Mouse (Mus musculus): ENCODE measurements around the gene Arpp19. TPM values are rescaled to one million over a fixed set of nuclear protein-coding genes. Genes with fewer than 3 reads are reported as not detected.

The Arpp19 gene
- polyA plus RNA-seq, 1 experiment from 2014 or later = 313 TPM

GRCm38 (mm10) chr9:75002262-75002661, 35.2 kb upstream of the Arpp19 start:
- Histone ChIP-seq H3K4me3 (ENCODE audit: low read depth, low read length) (no peak overlapping the region), H3K4me1 (replicated peaks; ENCODE audit: control insufficient read depth, insufficient read depth, low read length) (peaks cover 10% of the 10 kb centered on the region; the same call in 1 of the 2 replicates), H3K27me3 (replicated peaks; ENCODE audit: control insufficient read depth, insufficient read depth, low read length) (no peaks in the 10 kb centered on the region), H3K9me3 (ENCODE audit: control insufficient read depth, low read length) (no peaks in the 10 kb centered on the region), H3K36me3 (ENCODE audit: control insufficient read depth, insufficient read depth, low read length) (no peaks in the 10 kb centered on the region), H3K4me2 (ENCODE audit: low read length) (no peak overlapping the region), H3K27ac (ENCODE audit: low read depth) (0 out of 2 replicates have a peak overlapping the region, but pooled peaks have one; percentile 22), H3K9ac (ENCODE audit: low read length) (no peak overlapping the region)
- 53% methylated on average over 3 of the region's 3 CpGs for whole genome bisulfite sequencing
- DNase-seq (ENCODE audit: low spot score) = no peak
- ATAC-seq (replicated peaks; ENCODE audit: low FRiP score, low TSS enrichment, low read depth) = no peak

- Histone ChIP-seq H3K27me3 (replicated peaks; ENCODE audit: control insufficient read depth, insufficient read depth, low read length) (no peaks in the 10 kb centered on the region), H3K9ac (ENCODE audit: low read length) (no peak overlapping the region), H3K27ac (ENCODE audit: low read depth) (no peak overlapping the region), H3K9me3 (ENCODE audit: control insufficient read depth, low read length) (no peaks in the 10 kb centered on the region), H3K36me3 (ENCODE audit: control insufficient read depth, insufficient read depth, low read length) (peaks cover 5% of the 10 kb centered on the region), H3K4me1 (replicated peaks; ENCODE audit: control insufficient read depth, insufficient read depth, low read length) (peaks cover 10% of the 10 kb centered on the region; the same call in 1 of the 2 replicates), H3K4me3 (ENCODE audit: low read depth, low read length) (no peak overlapping the region), H3K4me2 (ENCODE audit: low read length) (no peak overlapping the region)
- DNase-seq (ENCODE audit: low spot score) (no peak), ATAC-seq (replicated peaks; ENCODE audit: low FRiP score, low TSS enrichment, low read depth) (no peak)
- 88% methylated on average over 10 of the region's 10 CpGs for WGBS
Measured at GRCm38 (mm10) chr9:75004203-75004602, 33.2 kb upstream of the Arpp19 start.

- H3K4me1 ChIP-seq (replicated peaks; ENCODE audit: control insufficient read depth, insufficient read depth, low read length) = no peaks in the 10 kb centered on the region
- H3K27me3 ChIP-seq (replicated peaks; ENCODE audit: control insufficient read depth, insufficient read depth, low read length) = no peaks in the 10 kb centered on the region
- no peak overlapping the region for H3K4me2 ChIP-seq (ENCODE audit: low read length)
- no peaks in the 10 kb centered on the region for H3K9me3 ChIP-seq (ENCODE audit: control insufficient read depth, low read length)
- H3K4me3 ChIP-seq (ENCODE audit: low read depth, low read length) = no peak overlapping the region
- H3K27ac ChIP-seq (ENCODE audit: low read depth) = no peak overlapping the region
- no peak for DNase-seq (ENCODE audit: low spot score)
- ATAC-seq (replicated peaks; ENCODE audit: low FRiP score, low TSS enrichment, low read depth) = no peak
- 91% methylated on average over 2 of the region's 2 CpGs for WGBS
- H3K9ac ChIP-seq (ENCODE audit: low read length) = no peak overlapping the region
- peaks cover 13% of the 10 kb centered on the region; the same call in 1 of the 2 replicates for H3K36me3 ChIP-seq (ENCODE audit: control insufficient read depth, insufficient read depth, low read length)
Measured at GRCm38 (mm10) chr9:75016591-75016990, 20.8 kb upstream of the Arpp19 start.

- Histone ChIP-seq H3K36me3 (ENCODE audit: control insufficient read depth, insufficient read depth, low read length) (peaks cover 13% of the 10 kb centered on the region; the same call in 1 of the 2 replicates), H3K4me3 (ENCODE audit: low read depth, low read length) (no peak overlapping the region), H3K9me3 (ENCODE audit: control insufficient read depth, low read length) (no peaks in the 10 kb centered on the region), H3K9ac (ENCODE audit: low read length) (no peak overlapping the region), H3K27ac (ENCODE audit: low read depth) (no peak overlapping the region), H3K4me2 (ENCODE audit: low read length) (no peak overlapping the region), H3K27me3 (replicated peaks; ENCODE audit: control insufficient read depth, insufficient read depth, low read length) (no peaks in the 10 kb centered on the region), H3K4me1 (replicated peaks; ENCODE audit: control insufficient read depth, insufficient read depth, low read length) (no peaks in the 10 kb centered on the region)
- no peak for ATAC-seq (replicated peaks; ENCODE audit: low FRiP score, low TSS enrichment, low read depth)
- no peak for DNase-seq (ENCODE audit: low spot score)
- 88% methylated on average over 6 of the region's 6 CpGs for WGBS
Measured at GRCm38 (mm10) chr9:75019181-75019580, 18.2 kb upstream of the Arpp19 start.

GRCm38 (mm10) chr9:75019592-75019991, 17.8 kb upstream of the Arpp19 start:
- ATAC-seq (replicated peaks; ENCODE audit: low FRiP score, low TSS enrichment, low read depth) = no peak
- no peak overlapping the region for H3K4me2 ChIP-seq (ENCODE audit: low read length)
- no peak overlapping the region for H3K27ac ChIP-seq (ENCODE audit: low read depth)
- WGBS = 48% methylated on average over 3 of the region's 3 CpGs
- no peaks in the 10 kb centered on the region for H3K27me3 ChIP-seq (replicated peaks; ENCODE audit: control insufficient read depth, insufficient read depth, low read length)
- no peak for DNase-seq (ENCODE audit: low spot score)
- no peaks in the 10 kb centered on the region for H3K9me3 ChIP-seq (ENCODE audit: control insufficient read depth, low read length)
- H3K36me3 ChIP-seq (ENCODE audit: control insufficient read depth, insufficient read depth, low read length) = peaks cover 13% of the 10 kb centered on the region; the same call in 1 of the 2 replicates
- no peak overlapping the region for H3K9ac ChIP-seq (ENCODE audit: low read length)
- H3K4me1 ChIP-seq (replicated peaks; ENCODE audit: control insufficient read depth, insufficient read depth, low read length) = no peaks in the 10 kb centered on the region
- H3K4me3 ChIP-seq (ENCODE audit: low read depth, low read length) = no peak overlapping the region

- ATAC-seq (replicated peaks; ENCODE audit: low FRiP score, low TSS enrichment, low read depth) (no peak), DNase-seq (ENCODE audit: low spot score) (no peak)
- H3K27me3 ChIP-seq (replicated peaks; ENCODE audit: control insufficient read depth, insufficient read depth, low read length) = no peaks in the 10 kb centered on the region
- WGBS = 80% methylated on average over 4 of the region's 4 CpGs
- no peak overlapping the region for H3K9ac ChIP-seq (ENCODE audit: low read length)
- no peaks in the 10 kb centered on the region for H3K4me1 ChIP-seq (replicated peaks; ENCODE audit: control insufficient read depth, insufficient read depth, low read length)
- no peak overlapping the region for H3K4me2 ChIP-seq (ENCODE audit: low read length)
- no peak overlapping the region for H3K27ac ChIP-seq (ENCODE audit: low read depth)
- no peaks in the 10 kb centered on the region for H3K9me3 ChIP-seq (ENCODE audit: control insufficient read depth, low read length)
- H3K4me3 ChIP-seq (ENCODE audit: low read depth, low read length) = no peak overlapping the region
- H3K36me3 ChIP-seq (ENCODE audit: control insufficient read depth, insufficient read depth, low read length) = peaks cover 9% of the 10 kb centered on the region; the same call in 1 of the 2 replicates
Measured at GRCm38 (mm10) chr9:75020561-75020960, 16.9 kb upstream of the Arpp19 start.

- ATAC-seq (replicated peaks; ENCODE audit: low FRiP score, low TSS enrichment, low read depth) = no peak
- Histone ChIP-seq H3K4me3 (ENCODE audit: low read depth, low read length) (no peak overlapping the region), H3K36me3 (ENCODE audit: control insufficient read depth, insufficient read depth, low read length) (peaks cover 9% of the 10 kb centered on the region; the same call in 1 of the 2 replicates), H3K27me3 (replicated peaks; ENCODE audit: control insufficient read depth, insufficient read depth, low read length) (no peaks in the 10 kb centered on the region), H3K4me2 (ENCODE audit: low read length) (no peak overlapping the region), H3K9ac (ENCODE audit: low read length) (no peak overlapping the region), H3K4me1 (replicated peaks; ENCODE audit: control insufficient read depth, insufficient read depth, low read length) (no peaks in the 10 kb centered on the region), H3K27ac (ENCODE audit: low read depth) (no peak overlapping the region), H3K9me3 (ENCODE audit: control insufficient read depth, low read length) (no peaks in the 10 kb centered on the region)
- WGBS = 71% methylated on average over 7 of the region's 7 CpGs
- no peak for DNase-seq (ENCODE audit: low spot score)
Measured at GRCm38 (mm10) chr9:75022546-75022945, 14.9 kb upstream of the Arpp19 start.

- Histone ChIP-seq H3K4me3 (ENCODE audit: low read depth, low read length) (no peak overlapping the region), H3K36me3 (ENCODE audit: control insufficient read depth, insufficient read depth, low read length) (0 out of 2 replicates have a peak, but pooled peaks cover 5% of the 10 kb centered on the region), H3K9me3 (ENCODE audit: control insufficient read depth, low read length) (no peaks in the 10 kb centered on the region), H3K27me3 (replicated peaks; ENCODE audit: control insufficient read depth, insufficient read depth, low read length) (no peaks in the 10 kb centered on the region), H3K9ac (ENCODE audit: low read length) (no peak overlapping the region), H3K27ac (ENCODE audit: low read depth) (no peak overlapping the region), H3K4me1 (replicated peaks; ENCODE audit: control insufficient read depth, insufficient read depth, low read length) (no peaks in the 10 kb centered on the region), H3K4me2 (ENCODE audit: low read length) (no peak overlapping the region)
- ATAC-seq (replicated peaks; ENCODE audit: low FRiP score, low TSS enrichment, low read depth) (no peak), DNase-seq (ENCODE audit: low spot score) (no peak)
- 57% methylated on average over 5 of the region's 5 CpGs for WGBS
Measured at GRCm38 (mm10) chr9:75023150-75023894, 14.1 kb upstream of the Arpp19 start.

GRCm38 (mm10) chr9:75024089-75024488, 13.3 kb upstream of the Arpp19 start:
- H3K9ac ChIP-seq (ENCODE audit: low read length) = no peak overlapping the region
- 0 out of 2 replicates have a peak, but pooled peaks cover 5% of the 10 kb centered on the region for H3K36me3 ChIP-seq (ENCODE audit: control insufficient read depth, insufficient read depth, low read length)
- no peak overlapping the region for H3K4me3 ChIP-seq (ENCODE audit: low read depth, low read length)
- no peaks in the 10 kb centered on the region for H3K27me3 ChIP-seq (replicated peaks; ENCODE audit: control insufficient read depth, insufficient read depth, low read length)
- DNase-seq (ENCODE audit: low spot score) = no peak
- H3K4me1 ChIP-seq (replicated peaks; ENCODE audit: control insufficient read depth, insufficient read depth, low read length) = no peaks in the 10 kb centered on the region
- 38% methylated on average over 7 of the region's 7 CpGs for WGBS
- 0 out of 2 replicates have a peak, but pooled peaks have one; percentile 15 for ATAC-seq (replicated peaks; ENCODE audit: low FRiP score, low TSS enrichment, low read depth)
- H3K9me3 ChIP-seq (ENCODE audit: control insufficient read depth, low read length) = no peaks in the 10 kb centered on the region
- H3K27ac ChIP-seq (ENCODE audit: low read depth) = no peak overlapping the region
- H3K4me2 ChIP-seq (ENCODE audit: low read length) = no peak overlapping the region

All from intestine, embryonic 14.5 days (tissue).